Mouse (Mus musculus) left cerebral cortex, adult 8-10 months (tissue): ENCODE measurements at regions not wholly inside any gene's neighbourhood (a gene's known extent, or its start where the extent isn't known, plus 50 kb on each side); places are given as distances from the start of the nearest gene placed in this dataset.

Source experiments
- DNase-seq, 2 experiments: peaks; one replicate each; pipeline ENCODE4 v3.0.0; 2022; ENCODE audit warnings: low spot score in 2 of 2

- no peak for DNase-seq
Observed at GRCm38 (mm10) chr19:60684417-60684816, 71.4 kb upstream of the Nanos1 start.

GRCm38 (mm10) chr19:60682283-60682682 lies 73.5 kb upstream of the Nanos1 start:
- peak; percentile 5 to 61 for DNase-seq

- no peak for DNase-seq
Observed at GRCm38 (mm10) chr19:60681481-60681880, 74.3 kb upstream of the Nanos1 start.

- DNase-seq, result no peak
Observed at GRCm38 (mm10) chr19:60678236-60678635, 77.6 kb upstream of the Nanos1 start.

GRCm38 (mm10) chr19:60674953-60675472 lies 80.8 kb upstream of the Nanos1 start:
- DNase-seq, result no peak

- DNase-seq, result no peak
Observed at GRCm38 (mm10) chr19:60670781-60671180, 85.0 kb upstream of the Nanos1 start.

GRCm38 (mm10) chr19:60665842-60666241 lies 85.0 kb upstream of the Cacul1 start:
- DNase-seq, result no peak

GRCm38 (mm10) chr19:60651102-60651695 lies 70.4 kb upstream of the Cacul1 start:
- no peak for DNase-seq

GRCm38 (mm10) chr19:60640065-60640464 lies 59.2 kb upstream of the Cacul1 start:
- DNase-seq, result no peak
